Mouse (Mus musculus): ENCODE data around the gene Tmc1. TPM values are rescaled to one million over a fixed set of nuclear protein-coding genes. Genes with fewer than 3 reads are reported as not detected.

Tmc1 gene
- polyA plus RNA-seq, 1 experiment: not detected

DNA sequence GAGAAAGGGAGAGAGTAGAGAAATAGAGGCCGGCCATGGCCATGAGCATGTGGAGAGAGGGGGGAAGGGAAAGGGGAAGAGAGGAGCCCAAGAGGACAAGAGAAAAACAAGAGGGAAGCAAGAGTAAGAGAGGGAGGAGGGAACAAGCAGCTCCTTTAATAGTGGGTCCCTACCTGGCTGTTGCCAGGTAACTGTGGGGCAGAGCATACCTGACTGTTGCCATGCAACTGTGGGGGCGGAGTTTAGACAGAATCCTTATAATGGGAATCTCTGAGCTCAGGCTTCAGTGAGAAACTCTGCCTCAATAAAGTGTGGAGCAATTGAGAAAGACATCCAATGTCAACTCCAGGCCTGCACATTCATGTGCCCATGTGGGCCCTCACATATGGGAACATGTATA is 38.9 kb downstream of the Tmc1 start:
- H3K36me3 ChIP-seq (ENCODE audit: control insufficient read depth, insufficient read depth): no peaks in the 10 kb centered on the region
- no peaks in the 10 kb centered on the region for H3K27me3 ChIP-seq (ENCODE audit: control insufficient read depth, insufficient read depth, insufficient read length)
- H3ac ChIP-seq (ENCODE audit: control insufficient read depth, insufficient read length): no peak overlapping the region
- no peak overlapping the region for H3K4me3 ChIP-seq
- H3K4me2 ChIP-seq (ENCODE audit: low read depth): no peak overlapping the region
- H3K79me2 ChIP-seq (ENCODE audit: control insufficient read depth, insufficient read depth): no peaks in the 10 kb centered on the region
- TF ChIP-seq SRF (IDR thresholded peaks at IDR 0.05; ENCODE audit: control insufficient read depth, insufficient read length, low read depth): no peak
- TF ChIP-seq E2F4 (IDR thresholded peaks at IDR 0.05; ENCODE audit: insufficient read depth): no peak
- TF ChIP-seq MYOD1 (IDR thresholded peaks at IDR 0.05; ENCODE audit: control insufficient read depth in 1 of 3, insufficient read length in 2 of 3, low read depth in 2 of 3): no peak
- no peak for TF ChIP-seq REST (IDR thresholded peaks at IDR 0.05; ENCODE audit: insufficient read depth, insufficient read length)
- TF ChIP-seq CEBPB (IDR thresholded peaks at IDR 0.05; ENCODE audit: insufficient read depth, poor library complexity, severe bottlenecking): no peak
- no peak for TF ChIP-seq MAX (IDR thresholded peaks at IDR 0.05; ENCODE audit: low read depth)
- no peak for TF ChIP-seq POLR2AphosphoS2 (IDR thresholded peaks at IDR 0.05; ENCODE audit: insufficient read length, low read depth)
- no peak for TF ChIP-seq TCF3 (IDR thresholded peaks at IDR 0.05; ENCODE audit: insufficient read length, low read depth)
- no peak for TF ChIP-seq MYOG (IDR thresholded peaks at IDR 0.05; ENCODE audit: control insufficient read depth in 1 of 3, insufficient read depth in 1 of 3, insufficient read length in 2 of 3, low read depth in 2 of 3)
- TF ChIP-seq TCF12 (IDR thresholded peaks at IDR 0.05; ENCODE audit: insufficient read depth, poor library complexity, severe bottlenecking): no peak
- no peak for TF ChIP-seq POLR2A (IDR thresholded peaks at IDR 0.05; ENCODE audit: insufficient read length, low read depth)
- no peak for TF ChIP-seq USF1 (IDR thresholded peaks at IDR 0.05; ENCODE audit: low read depth)

GRCm38 (mm10) chr19:20910356-20910755 is 43.6 kb downstream of the Tmc1 start:
- H3K27me3 ChIP-seq (ENCODE audit: control insufficient read depth, insufficient read depth, insufficient read length): no peaks in the 10 kb centered on the region
- H3K4me3 ChIP-seq: no peak overlapping the region
- no peaks in the 10 kb centered on the region for H3K79me2 ChIP-seq (ENCODE audit: control insufficient read depth, insufficient read depth)
- H3K4me2 ChIP-seq (ENCODE audit: low read depth): no peak overlapping the region
- no peak overlapping the region for H3ac ChIP-seq (ENCODE audit: control insufficient read depth, insufficient read length)
- TF ChIP-seq MYOG (IDR thresholded peaks at IDR 0.05; ENCODE audit: control insufficient read depth in 1 of 3, insufficient read depth in 1 of 3, insufficient read length in 2 of 3, low read depth in 2 of 3) (no peak), MAX (IDR thresholded peaks at IDR 0.05; ENCODE audit: low read depth) (no peak), E2F4 (IDR thresholded peaks at IDR 0.05; ENCODE audit: insufficient read depth) (no peak), POLR2A (IDR thresholded peaks at IDR 0.05; ENCODE audit: insufficient read length, low read depth) (no peak), USF1 (IDR thresholded peaks at IDR 0.05; ENCODE audit: low read depth) (no peak), SRF (IDR thresholded peaks at IDR 0.05; ENCODE audit: control insufficient read depth, insufficient read length, low read depth) (no peak), MYOD1 (IDR thresholded peaks at IDR 0.05; ENCODE audit: control insufficient read depth in 1 of 3, insufficient read length in 2 of 3, low read depth in 2 of 3) (no peak), REST (IDR thresholded peaks at IDR 0.05; ENCODE audit: insufficient read depth, insufficient read length) (no peak)
- H3K36me3 ChIP-seq (ENCODE audit: control insufficient read depth, insufficient read depth): no peaks in the 10 kb centered on the region

GRCm38 (mm10) chr19:20881205-20881604 is 72.8 kb downstream of the Tmc1 start:
- no peaks in the 10 kb centered on the region for H3K36me3 ChIP-seq (ENCODE audit: control insufficient read depth, insufficient read depth)
- TF ChIP-seq MYOG (IDR thresholded peaks at IDR 0.05; ENCODE audit: control insufficient read depth in 1 of 3, insufficient read depth in 1 of 3, insufficient read length in 2 of 3, low read depth in 2 of 3) (no peak), CEBPB (IDR thresholded peaks at IDR 0.05; ENCODE audit: insufficient read depth, poor library complexity, severe bottlenecking) (no peak)
- H3ac ChIP-seq (ENCODE audit: control insufficient read depth, insufficient read length): no peak overlapping the region
- no peak overlapping the region for H3K4me2 ChIP-seq (ENCODE audit: low read depth)
- no peak overlapping the region for H3K4me3 ChIP-seq
- H3K79me2 ChIP-seq (ENCODE audit: control insufficient read depth, insufficient read depth): no peaks in the 10 kb centered on the region
- no peaks in the 10 kb centered on the region for H3K27me3 ChIP-seq (ENCODE audit: control insufficient read depth, insufficient read depth, insufficient read length)

GRCm38 (mm10) chr19:20875881-20876280 is 78.1 kb downstream of the Tmc1 start:
- Histone ChIP-seq H3ac (ENCODE audit: control insufficient read depth, insufficient read length) (no peak overlapping the region), H3K4me3 (no peak overlapping the region), H3K36me3 (ENCODE audit: control insufficient read depth, insufficient read depth) (no peaks in the 10 kb centered on the region), H3K79me2 (ENCODE audit: control insufficient read depth, insufficient read depth) (no peaks in the 10 kb centered on the region), H3K27me3 (ENCODE audit: control insufficient read depth, insufficient read depth, insufficient read length) (no peaks in the 10 kb centered on the region), H3K4me2 (ENCODE audit: low read depth) (no peak overlapping the region)
- TF ChIP-seq MYOD1 (IDR thresholded peaks at IDR 0.05; ENCODE audit: control insufficient read depth in 1 of 3, insufficient read length in 2 of 3, low read depth in 2 of 3) (no peak), TCF12 (IDR thresholded peaks at IDR 0.05; ENCODE audit: insufficient read depth, poor library complexity, severe bottlenecking) (no peak), REST (IDR thresholded peaks at IDR 0.05; ENCODE audit: insufficient read depth, insufficient read length) (no peak)

GRCm38 (mm10) chr19:20861779-20862178 is 92.2 kb downstream of the Tmc1 start:
- no peaks in the 10 kb centered on the region for H3K36me3 ChIP-seq (ENCODE audit: control insufficient read depth, insufficient read depth)

More at GRCm38 (mm10) chr19:20861779-20862178, 92.2 kb downstream of the Tmc1 start:
- Histone ChIP-seq H3ac (ENCODE audit: control insufficient read depth, insufficient read length) (no peak overlapping the region), H3K79me2 (ENCODE audit: control insufficient read depth, insufficient read depth) (no peaks in the 10 kb centered on the region), H3K4me2 (ENCODE audit: low read depth) (no peak overlapping the region), H3K4me3 (no peak overlapping the region), H3K27me3 (ENCODE audit: control insufficient read depth, insufficient read depth, insufficient read length) (no peaks in the 10 kb centered on the region)
- TF ChIP-seq MYOD1 (IDR thresholded peaks at IDR 0.05; ENCODE audit: control insufficient read depth in 1 of 3, insufficient read length in 2 of 3, low read depth in 2 of 3) (no peak), USF1 (IDR thresholded peaks at IDR 0.05; ENCODE audit: low read depth) (no peak), REST (IDR thresholded peaks at IDR 0.05; ENCODE audit: insufficient read depth, insufficient read length) (no peak), MAX (IDR thresholded peaks at IDR 0.05; ENCODE audit: low read depth) (no peak), POLR2AphosphoS2 (IDR thresholded peaks at IDR 0.05; ENCODE audit: insufficient read length, low read depth) (no peak), SRF (IDR thresholded peaks at IDR 0.05; ENCODE audit: control insufficient read depth, insufficient read length, low read depth) (no peak), MYOG (IDR thresholded peaks at IDR 0.05; ENCODE audit: control insufficient read depth in 1 of 3, insufficient read depth in 1 of 3, insufficient read length in 2 of 3, low read depth in 2 of 3) (no peak), TCF12 (IDR thresholded peaks at IDR 0.05; ENCODE audit: insufficient read depth, poor library complexity, severe bottlenecking) (no peak), E2F4 (IDR thresholded peaks at IDR 0.05; ENCODE audit: insufficient read depth) (no peak), CEBPB (IDR thresholded peaks at IDR 0.05; ENCODE audit: insufficient read depth, poor library complexity, severe bottlenecking) (no peak), POLR2A (IDR thresholded peaks at IDR 0.05; ENCODE audit: insufficient read length, low read depth) (no peak), TCF3 (IDR thresholded peaks at IDR 0.05; ENCODE audit: insufficient read length, low read depth) (no peak)

All from myocyte (in vitro differentiated cells).